Mouse (Mus musculus) kidney, adult 2 months (tissue): ENCODE results near the gene Atg9a. TPM values are rescaled to one million over a fixed set of nuclear protein-coding genes. Genes with fewer than 3 reads are reported as not detected.

Experiments used
- DNase-seq: peaks from one replicate; pipeline ENCODE4 v3.0.0; 2021
- H3K27ac ChIP-seq: fragments of 200-500 bp; 2 replicates; pipeline ENCODE4 v1.5.1; 2012; ENCODE audit warnings: low read depth, low read length, control low read depth, inconsistent platforms; ENCODE audit not compliant: insufficient read depth
- H3K27me3 ChIP-seq: fragments of 200-500 bp; replicated peaks from 2 replicates; pipeline ENCODE4 v1.6.1; 2012; ENCODE audit warnings: mild to moderate bottlenecking, moderate library complexity, low read length, inconsistent platforms; ENCODE audit not compliant: control insufficient read depth, insufficient read depth
- H3K36me3 ChIP-seq: fragments of 200-500 bp; 2 replicates; pipeline ENCODE4 v1.6.1; 2012; ENCODE audit warnings: mild to moderate bottlenecking, moderate library complexity, low read length, inconsistent platforms; ENCODE audit not compliant: control insufficient read depth, insufficient read depth
- H3K4me1 ChIP-seq: fragments of 200-500 bp; 2 replicates; pipeline ENCODE4 v1.6.1; 2011; ENCODE audit warnings: low read length; ENCODE audit not compliant: control insufficient read depth, insufficient read depth
- H3K4me3 ChIP-seq: fragments of 200-500 bp; 2 replicates; pipeline ENCODE4 v1.5.1; 2011; ENCODE audit warnings: mild to moderate bottlenecking, low read depth, low read length, control low read depth; ENCODE audit not compliant: insufficient read depth
- CTCF ChIP-seq: fragments of 200-500 bp; conservative IDR thresholded peaks from 2 replicates; pipeline ENCODE4 v1.5.1; 2011; ENCODE audit warnings: low read depth, mild to moderate bottlenecking, control low read depth, low read length, moderate library complexity, mixed read lengths; ENCODE audit not compliant: insufficient read depth, insufficient read length
- POLR2A ChIP-seq: fragments of 200-500 bp; IDR thresholded peaks from one replicate; pipeline ENCODE4 v1.6.1; 2011; ENCODE audit warnings: low read depth, low read length, control low read depth
- WGBS: fragments of 180-500 bp; shearing (Covaris S2); methylation state at CpG from one replicate; pipeline ENCODE4 v1.1.7; 2018; 5-methylcytosine and 5-hydroxymethylcytosine counted together
- polyA plus RNA-seq: library from polyadenylated mRNA; depleted of rRNA; stranded (reverse); fragments of >200 nt; gene quantifications from 2 replicates; pipeline ENCODE4 v1.2.3, GENCODE M21; 2012

Gene Atg9a
- polyA plus RNA-seq, 1 experiment: 67.5 TPM

- TF ChIP-seq POLR2A (no peak), CTCF (no peak)
- no peak overlapping the region for H3K27ac ChIP-seq
- 75% methylated on average over 4 of the region's 4 CpGs for WGBS
- H3K4me3 ChIP-seq: no peak overlapping the region
- peaks cover 7% of the 10 kb centered on the region for H3K4me1 ChIP-seq
- no peak for DNase-seq
- H3K27me3 ChIP-seq: no peaks in the 10 kb centered on the region
- H3K36me3 ChIP-seq: no peaks in the 10 kb centered on the region
Measured at GRCm38 (mm10) chr1:75231224-75231623, 39.2 kb upstream of the Atg9a start.

- no peaks in the 10 kb centered on the region for H3K36me3 ChIP-seq
- no peak for DNase-seq
- H3K4me1 ChIP-seq: peaks cover 4% of the 10 kb centered on the region; the same call in 1 of the 2 replicates
- H3K27me3 ChIP-seq: no peaks in the 10 kb centered on the region
- 71% methylated on average over 7 of the region's 7 CpGs for WGBS
- H3K27ac ChIP-seq: no peak overlapping the region
- no peak overlapping the region for H3K4me3 ChIP-seq
- no peak for TF ChIP-seq POLR2A
- TF ChIP-seq CTCF: no peak
Measured at GRCm38 (mm10) chr1:75230335-75230994, 38.5 kb upstream of the Atg9a start.

- DNase-seq: no peak
- no peak overlapping the region for H3K4me3 ChIP-seq
- H3K4me1 ChIP-seq: no peaks in the 10 kb centered on the region; the same call in 1 of the 2 replicates
- H3K27ac ChIP-seq: no peak overlapping the region
- WGBS: 66% methylated on average over 4 of the region's 4 CpGs
- TF ChIP-seq POLR2A: no peak
- no peak for TF ChIP-seq CTCF
- no peaks in the 10 kb centered on the region for H3K36me3 ChIP-seq
- no peaks in the 10 kb centered on the region for H3K27me3 ChIP-seq
Measured at GRCm38 (mm10) chr1:75229158-75229557, 37.2 kb upstream of the Atg9a start.

- no peaks in the 10 kb centered on the region for H3K27me3 ChIP-seq
- TF ChIP-seq POLR2A (no peak), CTCF (no peak)
- H3K36me3 ChIP-seq: no peaks in the 10 kb centered on the region
- WGBS: 82% methylated on average over 1 of the region's 1 CpGs
- H3K27ac ChIP-seq: no peak overlapping the region
- DNase-seq: no peak
- H3K4me1 ChIP-seq: no peaks in the 10 kb centered on the region; the same call in 1 of the 2 replicates
- H3K4me3 ChIP-seq: no peak overlapping the region
Measured at GRCm38 (mm10) chr1:75227653-75228052, 35.7 kb upstream of the Atg9a start.

GRCm38 (mm10) chr1:75226138-75226537 is 34.1 kb upstream of the Atg9a start:
- TF ChIP-seq CTCF (no peak), POLR2A (no peak)
- WGBS: 41% methylated on average over 2 of the region's 2 CpGs

GRCm38 (mm10) chr1:75225473-75225872 is 33.5 kb upstream of the Atg9a start:
- DNase-seq: no peak
- TF ChIP-seq POLR2A: no peak
- no peak for TF ChIP-seq CTCF
- H3K36me3 ChIP-seq: no peaks in the 10 kb centered on the region
- H3K4me3 ChIP-seq: no peak overlapping the region
- no peaks in the 10 kb centered on the region for H3K27me3 ChIP-seq
- H3K4me1 ChIP-seq: no peaks in the 10 kb centered on the region; the same call in 1 of the 2 replicates
- H3K27ac ChIP-seq: no peak overlapping the region
- WGBS: 68% methylated on average over 3 of the region's 3 CpGs

More at GRCm38 (mm10) chr1:75226138-75226537, 34.1 kb upstream of the Atg9a start:
- no peak overlapping the region for H3K27ac ChIP-seq
- no peak overlapping the region for H3K4me3 ChIP-seq
- H3K4me1 ChIP-seq: no peaks in the 10 kb centered on the region; the same call in 1 of the 2 replicates
- DNase-seq: no peak
- no peaks in the 10 kb centered on the region for H3K36me3 ChIP-seq
- no peaks in the 10 kb centered on the region for H3K27me3 ChIP-seq

- no peak for DNase-seq
- no peak overlapping the region for H3K27ac ChIP-seq
- WGBS: 64% methylated on average over 6 of the region's 6 CpGs
Measured at GRCm38 (mm10) chr1:75223532-75223931, 31.5 kb upstream of the Atg9a start.

More at GRCm38 (mm10) chr1:75223532-75223931, 31.5 kb upstream of the Atg9a start:
- Histone ChIP-seq H3K4me3 (no peak overlapping the region), H3K27me3 (no peaks in the 10 kb centered on the region), H3K4me1 (peaks cover 3% of the 10 kb centered on the region; the same call in 1 of the 2 replicates), H3K36me3 (no peaks in the 10 kb centered on the region)
- TF ChIP-seq POLR2A: no peak
- no peak for TF ChIP-seq CTCF
